Mouse (Mus musculus) G1E (cell line): ENCODE results near the gene Kdm1a. TPM values are rescaled to one million over a fixed set of nuclear protein-coding genes. Genes with fewer than 3 reads are reported as not detected.

Experiments
- ATAC-seq: 2 replicates; pipeline ENCODE4 v1.8.0; 2016; ENCODE audit warnings: mild to moderate bottlenecking; ENCODE audit not compliant: insufficient number of reproducible peaks, poor library complexity, low FRiP score, severe bottlenecking; ENCODE audit errors: extremely low read depth
- DNase-seq: peaks from one replicate; pipeline ENCODE4 v3.0.0; 2012; ENCODE audit warnings: low spot score
- H3K27me3 ChIP-seq: 2 replicates; pipeline ENCODE4 v1.6.1; 2012; ENCODE audit warnings: mild to moderate bottlenecking, low read length, inconsistent platforms; ENCODE audit not compliant: insufficient read depth
- H3K36me3 ChIP-seq: replicated peaks from 2 replicates; pipeline ENCODE3; 2012; ENCODE audit warnings: mild to moderate bottlenecking, inconsistent platforms
- H3K4me1 ChIP-seq: 2 replicates; pipeline ENCODE4 v1.6.1; 2012; ENCODE audit warnings: low read depth, low read length, inconsistent platforms, mixed read lengths; ENCODE audit not compliant: insufficient read depth
- H3K4me3 ChIP-seq: 2 replicates; pipeline ENCODE4 v1.5.1; 2012; ENCODE audit warnings: low read depth, mild to moderate bottlenecking, inconsistent platforms, low read length, moderate library complexity, mixed read lengths
- H3K9me3 ChIP-seq: replicated peaks from 2 replicates; pipeline ENCODE4 v1.6.1; 2012; ENCODE audit warnings: inconsistent platforms
- CTCF ChIP-seq: IDR thresholded peaks from 2 replicates; pipeline ENCODE4 v1.5.1; 2012; ENCODE audit warnings: low read depth, low read length, inconsistent platforms, mixed read lengths
- GATA1 ChIP-seq: IDR thresholded peaks from 2 replicates; pipeline ENCODE4 v1.6.1; 2012; ENCODE audit warnings: borderline replicate concordance, low read length, inconsistent platforms, mixed read lengths
- GATA2 ChIP-seq: IDR thresholded peaks from 2 replicates; pipeline ENCODE4 v1.6.1; 2012; ENCODE audit warnings: low read depth, low read length, inconsistent platforms, borderline replicate concordance
- POLR2AphosphoS5 ChIP-seq: IDR thresholded peaks from 2 replicates; pipeline ENCODE4 v1.6.1; 2012; ENCODE audit warnings: low read depth, low read length, inconsistent platforms; ENCODE audit not compliant: insufficient replicate concordance
- TAL1 ChIP-seq: conservative IDR thresholded peaks from 2 replicates; pipeline ENCODE4 v1.6.1; 2012; ENCODE audit warnings: low read depth, low read length, inconsistent platforms, mixed read lengths
- polyA plus RNA-seq: library from polyadenylated mRNA; stranded (reverse); fragments of >175 nt; gene quantifications from 2 replicates; pipeline ENCODE4 v1.2.3, GENCODE M21; 2012
- total RNA-seq, 2 experiments: library from RNA; stranded (forward) in 1 of 2; stranded (reverse) in 1 of 2; fragments of 200-1000 nt in 1 of 2; fragments of >200 nt in 1 of 2; fragmentation: Nextera tagmentation in 1 of 2; gene quantifications; 2 replicates each; pipeline ENCODE4 v1.2.3; 2014 to 2017

Kdm1a gene
- total and polyA plus RNA-seq, 3 experiments: 29.3 to 107 (median 86.3) TPM

DNA sequence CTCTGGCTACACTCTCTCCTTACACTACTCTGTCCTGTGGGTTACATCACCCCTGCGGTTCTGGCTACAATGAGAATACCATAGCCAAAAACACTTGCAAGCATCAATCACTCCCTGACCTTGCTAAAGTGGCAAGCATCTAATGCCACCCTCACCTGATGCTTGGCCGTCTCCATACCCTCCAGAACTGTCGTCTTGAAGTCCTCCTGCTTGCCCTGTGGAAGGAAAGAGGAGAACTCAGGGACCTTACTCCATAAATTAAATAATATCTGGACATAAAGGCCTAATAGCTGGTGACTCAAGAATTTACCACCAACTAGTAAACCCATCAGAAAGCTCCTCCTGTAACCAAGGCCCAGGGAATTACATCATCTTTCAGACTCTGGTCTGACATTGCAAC, 20.6 kb downstream of the Kdm1a start:
- ATAC-seq (no peak), DNase-seq (no peak)
- H3K4me1 ChIP-seq: peaks cover 6% of the 10 kb centered on the region; the same call in 1 of the 2 replicates
- H3K27me3 ChIP-seq: no peaks in the 10 kb centered on the region
- H3K36me3 ChIP-seq: peaks cover 39% of the 10 kb centered on the region
- no peaks in the 10 kb centered on the region for H3K9me3 ChIP-seq
- TF ChIP-seq GATA1 (no peak), GATA2 (no peak), POLR2AphosphoS5 (no peak), CTCF (no peak), TAL1 (no peak)
- no peak overlapping the region for H3K4me3 ChIP-seq

DNA sequence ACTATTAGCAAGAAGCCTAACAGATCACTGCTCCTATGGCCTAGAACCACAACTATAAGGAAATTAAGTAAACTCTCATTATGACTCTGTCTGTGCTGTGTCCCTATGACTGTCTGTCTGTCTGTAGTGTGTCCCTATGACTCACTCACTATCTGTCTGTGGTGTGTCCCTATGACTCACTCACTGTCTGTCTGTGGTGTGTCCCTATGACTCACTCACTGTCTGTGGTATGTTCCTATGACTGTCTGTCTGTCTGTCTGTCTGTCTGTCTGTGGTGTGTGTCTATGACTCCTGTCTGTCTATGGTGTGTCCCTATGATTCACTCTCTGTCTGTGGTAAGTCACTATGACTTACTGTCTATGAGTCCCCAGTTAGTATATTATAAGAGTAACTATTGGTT, 32.5 kb downstream of the Kdm1a start:
- Histone ChIP-seq H3K9me3 (no peaks in the 10 kb centered on the region), H3K27me3 (no peaks in the 10 kb centered on the region), H3K4me3 (no peak overlapping the region), H3K4me1 (no peaks in the 10 kb centered on the region), H3K36me3 (peaks cover 81% of the 10 kb centered on the region)
- TF ChIP-seq CTCF: no peak
- no peak for TF ChIP-seq GATA2
- no peak for TF ChIP-seq POLR2AphosphoS5
- TF ChIP-seq GATA1: no peak
- no peak for TF ChIP-seq TAL1
- ATAC-seq (0 out of 2 replicates have a peak, but pooled peaks have one; percentile 15), DNase-seq (no peak)

DNA sequence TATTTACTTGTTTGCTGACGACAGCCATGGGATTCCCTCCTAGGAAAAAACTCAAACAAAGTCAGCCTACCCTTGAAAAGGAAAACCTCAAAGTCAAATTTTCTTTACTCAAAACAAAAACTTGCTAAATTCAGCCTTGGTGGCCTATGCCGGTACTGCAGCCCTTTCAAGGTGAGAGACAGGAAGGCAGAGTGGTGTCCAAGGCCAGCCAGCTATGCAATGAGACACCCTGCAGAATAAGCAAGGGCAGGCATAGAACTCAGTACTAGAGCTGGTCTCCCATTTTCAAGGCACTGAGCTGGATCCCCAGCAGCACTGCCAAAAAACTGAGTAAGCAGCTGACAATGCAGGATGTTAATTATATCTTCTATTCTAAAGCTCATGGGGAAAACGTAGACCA, 33.9 kb downstream of the Kdm1a start:
- no peaks in the 10 kb centered on the region for H3K4me1 ChIP-seq
- H3K4me3 ChIP-seq: no peak overlapping the region
- ATAC-seq (no peak), DNase-seq (no peak)
- H3K27me3 ChIP-seq: no peaks in the 10 kb centered on the region
- TF ChIP-seq GATA1: no peak
- TF ChIP-seq POLR2AphosphoS5: no peak
- no peak for TF ChIP-seq CTCF
- no peak for TF ChIP-seq TAL1
- no peak for TF ChIP-seq GATA2
- peaks cover 89% of the 10 kb centered on the region for H3K36me3 ChIP-seq
- no peaks in the 10 kb centered on the region for H3K9me3 ChIP-seq

DNA sequence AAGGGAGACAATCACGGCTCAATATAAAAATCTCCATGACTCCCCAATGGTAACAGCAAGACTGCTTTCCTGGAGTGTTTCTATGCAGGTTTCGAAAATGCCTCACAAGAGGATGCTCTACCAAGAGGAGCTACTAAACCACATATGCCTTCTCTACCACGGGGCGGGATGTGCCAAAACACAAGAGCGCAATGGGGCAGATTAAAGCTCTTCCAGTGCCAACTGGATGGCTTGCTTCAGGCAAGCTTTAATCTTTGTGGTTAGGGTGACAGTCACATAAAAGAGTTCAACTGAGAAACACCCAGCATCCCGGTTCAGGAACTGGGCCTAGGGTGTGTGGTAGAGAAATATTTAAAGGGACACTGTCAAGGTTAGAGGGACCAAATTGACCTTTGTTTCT, 39.8 kb downstream of the Kdm1a start:
- ATAC-seq: no peak
- no peaks in the 10 kb centered on the region for H3K9me3 ChIP-seq
- no peak for DNase-seq
- H3K4me3 ChIP-seq: no peak overlapping the region
- H3K36me3 ChIP-seq: peaks cover 94% of the 10 kb centered on the region
- no peaks in the 10 kb centered on the region for H3K4me1 ChIP-seq
- no peaks in the 10 kb centered on the region for H3K27me3 ChIP-seq
- TF ChIP-seq GATA2 (no peak), CTCF (no peak)

DNA sequence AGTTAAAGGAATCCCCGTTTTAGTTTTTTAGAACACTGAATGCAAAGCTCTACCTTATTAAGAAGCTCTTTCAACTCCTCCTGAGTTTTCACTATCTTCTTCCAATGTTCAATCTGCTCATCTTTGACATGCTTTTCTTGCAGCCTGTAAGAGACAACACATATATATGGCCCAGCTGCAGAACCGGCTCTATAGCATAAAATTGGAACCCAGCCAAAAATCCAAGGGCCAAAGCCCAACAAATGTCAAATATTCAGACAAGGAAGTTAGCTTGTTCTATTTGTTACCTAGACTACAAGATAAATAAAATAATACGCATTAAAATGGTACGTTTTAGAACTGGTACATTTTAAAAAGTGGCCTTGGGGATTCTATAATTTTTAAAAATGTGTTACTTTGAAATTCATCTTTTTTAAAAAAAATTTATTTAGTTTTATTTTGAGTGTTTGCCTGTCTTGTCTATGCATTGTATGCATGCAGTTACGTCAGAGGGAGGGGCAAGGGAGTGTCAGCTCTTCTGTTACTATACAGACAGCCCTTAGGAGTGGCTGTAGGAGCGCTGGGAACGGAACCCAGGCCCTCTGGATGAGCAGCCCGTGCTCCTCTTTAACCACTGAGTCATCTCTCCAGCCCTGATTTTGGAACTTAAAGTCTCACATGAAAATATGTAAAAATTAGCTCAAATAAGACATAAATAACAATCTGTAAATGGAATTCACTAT, 42.1 kb downstream of the Kdm1a start:
- H3K36me3 ChIP-seq: peaks cover 96% of the 10 kb centered on the region
- no peak for ATAC-seq
- TF ChIP-seq GATA1: no peak
- no peak for TF ChIP-seq POLR2AphosphoS5
- TF ChIP-seq CTCF: no peak
- TF ChIP-seq TAL1: no peak
- no peak for TF ChIP-seq GATA2

DNA sequence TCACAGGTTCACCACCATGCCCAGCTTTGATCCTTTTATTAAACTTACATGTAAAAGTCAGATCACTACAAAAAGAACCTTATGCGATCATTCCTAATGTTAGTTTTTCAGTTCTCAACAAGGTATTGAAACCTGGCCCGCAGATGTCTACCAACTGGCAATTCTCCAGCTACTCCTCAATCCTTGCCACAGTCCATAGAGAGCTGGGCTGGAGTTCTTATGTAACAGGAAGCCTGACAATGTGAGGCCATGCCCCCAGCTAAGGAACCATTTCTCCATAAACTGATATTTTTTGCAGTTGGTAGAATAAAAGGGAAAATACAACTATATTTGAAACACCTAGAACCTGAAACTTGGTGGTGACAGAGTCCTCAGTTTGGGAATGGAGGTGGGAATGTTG, 42.8 kb downstream of the Kdm1a start:
- no peaks in the 10 kb centered on the region for H3K4me1 ChIP-seq
- no peak overlapping the region for H3K4me3 ChIP-seq
- no peak for DNase-seq
- no peak for ATAC-seq
- TF ChIP-seq CTCF (no peak), TAL1 (no peak), POLR2AphosphoS5 (no peak), GATA2 (no peak), GATA1 (no peak)
- peaks cover 94% of the 10 kb centered on the region for H3K36me3 ChIP-seq
- H3K9me3 ChIP-seq: no peaks in the 10 kb centered on the region
- H3K27me3 ChIP-seq: no peaks in the 10 kb centered on the region

More for the DNA sequence above, 42.1 kb downstream of the Kdm1a start:
- Histone ChIP-seq H3K4me1 (no peaks in the 10 kb centered on the region), H3K4me3 (no peak overlapping the region), H3K27me3 (no peaks in the 10 kb centered on the region), H3K9me3 (no peaks in the 10 kb centered on the region)
- DNase-seq: no peak

DNA sequence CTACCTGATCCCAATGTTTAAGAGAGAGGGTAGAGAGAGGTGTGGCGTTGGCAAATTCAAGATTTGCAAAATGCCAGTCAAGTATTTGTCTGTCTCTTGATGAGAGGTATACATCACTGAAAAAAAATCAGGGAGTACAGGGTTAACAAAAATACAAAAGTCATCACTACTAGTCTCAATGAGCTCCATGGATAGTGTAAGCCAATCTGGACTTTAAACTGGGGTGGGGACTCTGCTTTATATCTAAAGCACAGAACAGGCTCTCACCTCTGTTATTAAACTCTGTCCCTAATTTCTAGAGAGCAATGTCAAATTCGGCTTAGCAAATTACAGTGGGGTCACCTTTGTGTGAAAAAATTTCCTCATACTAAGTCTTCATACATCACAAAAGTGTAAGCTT, 44.9 kb downstream of the Kdm1a start:
- DNase-seq: no peak
- Histone ChIP-seq H3K4me1 (no peaks in the 10 kb centered on the region), H3K4me3 (no peak overlapping the region), H3K36me3 (peaks cover 94% of the 10 kb centered on the region), H3K9me3 (no peaks in the 10 kb centered on the region), H3K27me3 (no peaks in the 10 kb centered on the region)
- no peak for ATAC-seq
- TF ChIP-seq GATA1: no peak
- no peak for TF ChIP-seq POLR2AphosphoS5
